Comparison of ENCODE assay signal across 9 mouse cellular contexts in the genomic region with DNA sequence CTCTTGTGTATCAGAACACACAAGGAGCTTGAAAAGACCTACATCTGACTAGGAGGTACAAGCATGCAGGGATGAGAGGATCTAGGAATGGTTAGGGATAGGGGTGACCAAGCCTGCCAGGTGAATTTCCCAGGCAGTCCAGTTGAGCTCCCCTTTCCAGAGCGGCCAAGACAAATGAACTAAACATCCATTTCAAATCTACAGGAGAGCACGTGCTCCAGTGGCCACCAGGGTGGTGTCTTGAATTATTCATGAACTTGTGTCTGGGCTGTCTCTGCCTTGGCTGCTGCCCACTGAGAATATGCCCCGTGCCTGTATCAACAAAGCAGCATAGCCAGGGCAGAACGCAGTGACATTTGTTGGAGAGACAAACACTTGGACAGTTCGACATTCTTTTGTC.
DNase-seq lines count a peak whose midpoint lies in the region; ATAC-seq and TF ChIP-seq lines count a peak whose summit lies in the region.
"Had no signal": no experiment of that assay in that cellular context is flagged by ENCODE, and none has a peak within 500 bp of the region (broad histone marks: within the 10 kb centered on the region; RNA-seq: fewer than 3 reads in every experiment).

No protein-coding gene starts in this region.

- WGBS in forebrain, postnatal 0 days: 4% methylated on average over 5 of the region's 5 CpGs

- no peak overlapping the region for H3ac ChIP-seq in myocyte (ENCODE audit: control insufficient read depth, insufficient read length)

- H3K4me1 ChIP-seq in forebrain, postnatal 0 days (ENCODE audit: insufficient read depth): no peaks in the 10 kb centered on the region

- no peak overlapping the region for H3K4me3 ChIP-seq in forebrain, postnatal 0 days (ENCODE audit: low read depth, low read length)
- no peak overlapping the region for H3K4me3 ChIP-seq in myocyte

- peak; percentile 15 for TF ChIP-seq POLR2A in myocyte (IDR thresholded peaks at IDR 0.05; ENCODE audit: insufficient read length, low read depth)

- no peaks in the 10 kb centered on the region for H3K9me3 ChIP-seq in forebrain, postnatal 0 days (ENCODE audit: low read length)

- H3K9ac ChIP-seq in forebrain, postnatal 0 days: no peak overlapping the region

- ATAC-seq in forebrain, postnatal 0 days: peak; percentile 84

- H3K79me2 ChIP-seq in myocyte (ENCODE audit: control insufficient read depth, insufficient read depth): peaks cover 44% of the 10 kb centered on the region

- TF ChIP-seq CTCF in forebrain, postnatal 0 days (IDR thresholded peaks at IDR 0.05; ENCODE audit: low read depth): peak; percentile 19; the same call in 1 of the 2 replicates

- H3K27ac ChIP-seq in forebrain, postnatal 0 days (ENCODE audit: low read depth, low read length): no peak overlapping the region
- H3K27ac ChIP-seq: macrophage had no signal

- no peaks in the 10 kb centered on the region for H3K27me3 ChIP-seq in forebrain, postnatal 0 days (ENCODE audit: insufficient read depth, low read length)
- no peaks in the 10 kb centered on the region for H3K27me3 ChIP-seq in myocyte (ENCODE audit: control insufficient read depth, insufficient read depth, insufficient read length)

- H3K4me2 ChIP-seq in forebrain, postnatal 0 days (ENCODE audit: low read depth): no peak overlapping the region
- H3K4me2 ChIP-seq in myocyte (ENCODE audit: low read depth): peak overlapping the region; percentile 50

- no peaks in the 10 kb centered on the region for H3K36me3 ChIP-seq in forebrain, postnatal 0 days (ENCODE audit: insufficient read depth)
- H3K36me3 ChIP-seq in myocyte (ENCODE audit: control insufficient read depth, insufficient read depth): peaks cover 8% of the 10 kb centered on the region

- DNase-seq in cerebellum, postnatal 10 days: peak; percentile 57 to 69
- no peak for DNase-seq in cerebellum, adult 9-11 months
- peak; percentile 43 for DNase-seq in forebrain, postnatal 0 days
- DNase-seq in kidney, adult 11 months: peak; percentile 14
- DNase-seq in thymus, postnatal 10 days (ENCODE audit: low spot score in 2 of 2): no peak
- DNase-seq in gastrocnemius, adult 8-10 months (ENCODE audit: low spot score in 2 of 2): no peak
- DNase-seq in adrenal gland, postnatal 36 days: no peak

TF ChIP-seq in myocyte, 11 proteins besides CTCF, POLR2A, EP300 and RAD21:
- no peak for TF ChIP-seq SRF (IDR thresholded peaks at IDR 0.05; ENCODE audit: control insufficient read depth, insufficient read length, low read depth)
- no peak for TF ChIP-seq TCF12 (IDR thresholded peaks at IDR 0.05; ENCODE audit: insufficient read depth, poor library complexity, severe bottlenecking)
- TF ChIP-seq REST (IDR thresholded peaks at IDR 0.05; ENCODE audit: insufficient read depth, insufficient read length): no peak
- TF ChIP-seq USF1 (IDR thresholded peaks at IDR 0.05; ENCODE audit: low read depth): no peak
- TF ChIP-seq MYOG (IDR thresholded peaks at IDR 0.05; ENCODE audit: control insufficient read depth in 1 of 3, insufficient read depth in 1 of 3, insufficient read length in 2 of 3, low read depth in 2 of 3): no peak
- no peak for TF ChIP-seq POLR2AphosphoS2 (IDR thresholded peaks at IDR 0.05; ENCODE audit: insufficient read length, low read depth)
- TF ChIP-seq E2F4 (IDR thresholded peaks at IDR 0.05; ENCODE audit: insufficient read depth): no peak
- TF ChIP-seq TCF3 (IDR thresholded peaks at IDR 0.05; ENCODE audit: insufficient read length, low read depth): no peak
- TF ChIP-seq CEBPB (IDR thresholded peaks at IDR 0.05; ENCODE audit: insufficient read depth, poor library complexity, severe bottlenecking): no peak
- TF ChIP-seq MYOD1 (IDR thresholded peaks at IDR 0.05; ENCODE audit: control insufficient read depth in 1 of 3, insufficient read length in 2 of 3, low read depth in 2 of 3): no peak
- no peak for TF ChIP-seq MAX (IDR thresholded peaks at IDR 0.05; ENCODE audit: low read depth)

Comparison
In these comparisons a context has a peak if more than half of its experiments do, and no peak if none do; other contexts are left out.
1. DNase-seq: peak in cerebellum, postnatal 10 days (2 of 2), forebrain, postnatal 0 days (single experiment) and kidney, adult 11 months (single experiment); none in cerebellum, adult 9-11 months (single experiment), thymus, postnatal 10 days (0 of 2), gastrocnemius, adult 8-10 months (0 of 2) and adrenal gland, postnatal 36 days (0 of 2).